Mouse (Mus musculus) ovary, adult 18-20 months (tissue): ENCODE results near the gene Hesx1.
A peak's percentile ranks its signal among the peaks of the same experiment; 100 is the strongest.
"Not testable (repeated sequence)": the region's sequence is repeated elsewhere in the genome, so short reads cannot be mapped to it uniquely, and the experiment has no call there.

Experiments
- DNase-seq: peaks from one replicate; pipeline ENCODE4 v3.0.0; 2022; ENCODE audit warnings: low spot score, mixed read lengths

Hesx1 gene

GRCm38 (mm10) chr14:26994211-26994741 lies at the start of gene Hesx1:
Gene Hesx1 (plus strand): TSS chr14:26994416.
- DNase-seq: no peak

- not testable (repeated sequence) for DNase-seq
Observed at GRCm38 (mm10) chr14:26956139-26956538, 38.1 kb upstream of the Hesx1 start.

GRCm38 (mm10) chr14:26960518-26960917 lies 33.7 kb upstream of the Hesx1 start:
- DNase-seq: no peak

- DNase-seq: no peak
Observed at GRCm38 (mm10) chr14:26969164-26969563, 25.1 kb upstream of the Hesx1 start.

GRCm38 (mm10) chr14:26969856-26970407 lies 24.3 kb upstream of the Hesx1 start:
- DNase-seq: no peak

- peak; percentile 93 for DNase-seq
Observed at GRCm38 (mm10) chr14:26970439-26970932, 23.7 kb upstream of the Hesx1 start.

GRCm38 (mm10) chr14:26971106-26971789 lies 23.0 kb upstream of the Hesx1 start, which contains the start of gene Appl1:
Gene Appl1 (minus strand): TSS chr14:26971232.
- no peak for DNase-seq

GRCm38 (mm10) chr14:26973089-26973488 lies 21.1 kb upstream of the Hesx1 start:
- DNase-seq: no peak

- DNase-seq: peak; percentile 45
Observed at GRCm38 (mm10) chr14:26975490-26975889, 18.7 kb upstream of the Hesx1 start.

GRCm38 (mm10) chr14:26976212-26976611 lies 18.0 kb upstream of the Hesx1 start:
- DNase-seq: no peak

- DNase-seq: no peak
Observed at GRCm38 (mm10) chr14:26977500-26977899, 16.7 kb upstream of the Hesx1 start.

- DNase-seq: no peak
Observed at GRCm38 (mm10) chr14:26979808-26980207, 14.4 kb upstream of the Hesx1 start.

GRCm38 (mm10) chr14:26981021-26981420 lies 13.2 kb upstream of the Hesx1 start:
- DNase-seq: no peak

GRCm38 (mm10) chr14:26981494-26982149 lies 12.6 kb upstream of the Hesx1 start:
- no peak for DNase-seq

GRCm38 (mm10) chr14:26982150-26982530 lies 12.1 kb upstream of the Hesx1 start:
- no peak for DNase-seq

- no peak for DNase-seq
Observed at GRCm38 (mm10) chr14:26988694-26989093, 5.5 kb upstream of the Hesx1 start.

GRCm38 (mm10) chr14:26991622-26992021 lies 2.6 kb upstream of the Hesx1 start:
- DNase-seq: no peak

- no peak for DNase-seq
Observed at GRCm38 (mm10) chr14:26993427-26993826, 789 bp upstream of the Hesx1 start.

- no peak for DNase-seq
Observed at GRCm38 (mm10) chr14:26996257-26996656, 2.0 kb downstream of the Hesx1 start.

GRCm38 (mm10) chr14:27000386-27000785 lies 6.2 kb downstream of the Hesx1 start:
- no peak for DNase-seq

- no peak for DNase-seq
Observed at GRCm38 (mm10) chr14:27004906-27005305, 10.7 kb downstream of the Hesx1 start.

GRCm38 (mm10) chr14:27005937-27006336 lies 11.7 kb downstream of the Hesx1 start:
- no peak for DNase-seq

GRCm38 (mm10) chr14:27011561-27011960 lies 17.3 kb downstream of the Hesx1 start:
- DNase-seq: no peak
